Mouse (Mus musculus) spleen, postnatal 36 days (tissue): ENCODE measurements around the gene Bin2.
"Not testable (repeated sequence)": the region's sequence is repeated elsewhere in the genome, so short reads cannot be mapped to it uniquely, and the experiment has no call there.

Experiments used
- DNase-seq, 2 experiments: peaks; one replicate each; pipeline ENCODE4 v3.0.0; 2022; ENCODE audit warnings: low spot score in 2 of 2, mixed read lengths in 1 of 2

Bin2 gene

GRCm38 (mm10) chr15:100621671-100622070 lies 47.7 kb downstream of the Bin2 start:
- not testable (repeated sequence) for DNase-seq

- DNase-seq = no peak
Measured at GRCm38 (mm10) chr15:100619200-100619599, 50.2 kb downstream of the Bin2 start.

- no peak for DNase-seq
Measured at GRCm38 (mm10) chr15:100616221-100616620, 53.1 kb downstream of the Bin2 start.

GRCm38 (mm10) chr15:100615825-100616220 lies 53.5 kb downstream of the Bin2 start:
- peak; percentile 80 to 84 for DNase-seq

GRCm38 (mm10) chr15:100614996-100615824 lies 54.1 kb downstream of the Bin2 start, which contains the start of gene Dazap2:
Dazap2 (plus strand) TSS chr15:100615349.
- DNase-seq = peak; percentile 98

- DNase-seq = peak in 1 of 2 experiments; percentile 27
Measured at GRCm38 (mm10) chr15:100614218-100614995, 54.9 kb downstream of the Bin2 start.

- peak; percentile 59 to 61 for DNase-seq
Measured at GRCm38 (mm10) chr15:100613584-100613983, 55.8 kb downstream of the Bin2 start.

- peak; percentile 42 to 43 for DNase-seq
Measured at GRCm38 (mm10) chr15:100612432-100612831, 56.9 kb downstream of the Bin2 start.

- no peak for DNase-seq
Measured at GRCm38 (mm10) chr15:100611951-100612350, 57.4 kb downstream of the Bin2 start.

GRCm38 (mm10) chr15:100606677-100607076 lies 62.7 kb downstream of the Bin2 start:
- not testable (repeated sequence) for DNase-seq

- no peak for DNase-seq
Measured at GRCm38 (mm10) chr15:100601669-100602068, 67.7 kb downstream of the Bin2 start.

GRCm38 (mm10) chr15:100600696-100601272 lies 68.6 kb downstream of the Bin2 start:
- no peak for DNase-seq

GRCm38 (mm10) chr15:100600047-100600695 lies 69.2 kb downstream of the Bin2 start:
- DNase-seq = peak; percentile 72 to 76

GRCm38 (mm10) chr15:100599276-100600046 lies 69.9 kb downstream of the Bin2 start, which contains the start of gene Pou6f1:
Pou6f1 (minus strand) TSS chr15:100599984.
- peak in 1 of 2 experiments; percentile 22 for DNase-seq

GRCm38 (mm10) chr15:100598883-100599275 lies 70.5 kb downstream of the Bin2 start:
- DNase-seq = peak in 1 of 2 experiments; percentile 32

- DNase-seq = peak in 1 of 2 experiments; percentile 35
Measured at GRCm38 (mm10) chr15:100598287-100598882, 71.0 kb downstream of the Bin2 start.

GRCm38 (mm10) chr15:100592817-100593216 lies 76.5 kb downstream of the Bin2 start:
- DNase-seq = no peak
